Mouse (Mus musculus) stomach, postnatal 0 days (tissue): ENCODE results near the gene Pfkfb4. TPM values are rescaled to one million over a fixed set of nuclear protein-coding genes. Genes with fewer than 3 reads are reported as not detected.

Source experiments
- ATAC-seq: fragments of 200-750 bp; cut with Nextera tagmentation; 2 replicates; pipeline ENCODE4 v1.8.0; 2017; ENCODE audit not compliant: low FRiP score, low TSS enrichment
- DNase-seq: peaks from one replicate; pipeline ENCODE4 v3.0.0-alpha.2; 2016; ENCODE audit warnings: low spot score
- H3K27ac ChIP-seq: fragments of 300-500 bp; sonication (generic); replicated peaks from 2 replicates; pipeline ENCODE4 v1.5.1; 2014; ENCODE audit warnings: mild to moderate bottlenecking, control low read depth
- H3K27me3 ChIP-seq: fragments of 300-500 bp; sonication (generic); 2 replicates; pipeline ENCODE4 v1.6.1; 2014; ENCODE audit warnings: low read length; ENCODE audit not compliant: control insufficient read depth, insufficient read depth
- H3K36me3 ChIP-seq: fragments of 300-500 bp; sonication (generic); 2 replicates; pipeline ENCODE4 v1.6.1; 2014; ENCODE audit warnings: low read length, mixed read lengths; ENCODE audit not compliant: control insufficient read depth, insufficient read depth
- H3K4me1 ChIP-seq: fragments of 300-500 bp; sonication (generic); replicated peaks from 2 replicates; pipeline ENCODE4 v1.6.1; 2014; ENCODE audit warnings: antibody characterized with exemption; ENCODE audit not compliant: control insufficient read depth, insufficient read depth
- H3K4me2 ChIP-seq: fragments of 300-500 bp; sonication (generic); replicated peaks from 2 replicates; pipeline ENCODE4 v1.6.1; 2014; ENCODE audit warnings: low read depth, mild to moderate bottlenecking, control low read depth, moderate library complexity
- H3K4me3 ChIP-seq: fragments of 300-500 bp; sonication (generic); 2 replicates; pipeline ENCODE4 v1.5.1; 2014; ENCODE audit warnings: low read depth, low read length, control low read depth
- H3K9ac ChIP-seq: fragments of 300-500 bp; sonication (generic); 2 replicates; pipeline ENCODE4 v1.6.1; 2014; ENCODE audit warnings: mild to moderate bottlenecking, low read length, control low read depth, mixed read lengths
- H3K9me3 ChIP-seq: fragments of 300-500 bp; sonication (generic); 2 replicates; pipeline ENCODE4 v1.6.1; 2016; ENCODE audit warnings: low read length; ENCODE audit not compliant: control insufficient read depth
- CTCF ChIP-seq: IDR thresholded peaks from 2 replicates; pipeline ENCODE4 v1.5.1; 2016; ENCODE audit warnings: antibody characterized with exemption, low read depth, mild to moderate bottlenecking, moderate library complexity
- EP300 ChIP-seq: optimal IDR thresholded peaks from 2 replicates; pipeline ENCODE3; 2016; ENCODE audit warnings: antibody characterized with exemption
- WGBS: fragments of 180-500 bp; shearing (Covaris S2); extraction: QIAGEN DNeasy Blood & Tissue Kit; methylation state at CpG from one replicate; pipeline ENCODE4 v1.1.7; 2014; 5-methylcytosine and 5-hydroxymethylcytosine counted together
- polyA plus RNA-seq: library from polyadenylated mRNA; unstranded; fragments of >200 nt; fragmentation: Nextera tagmentation; extraction: Ambion mirVana; gene quantifications from 2 replicates; pipeline ENCODE4 v1.2.1, GENCODE M21; 2015

Gene Pfkfb4
- polyA plus RNA-seq, 1 experiment from 2014 or later, result 10.3 TPM

DNA sequence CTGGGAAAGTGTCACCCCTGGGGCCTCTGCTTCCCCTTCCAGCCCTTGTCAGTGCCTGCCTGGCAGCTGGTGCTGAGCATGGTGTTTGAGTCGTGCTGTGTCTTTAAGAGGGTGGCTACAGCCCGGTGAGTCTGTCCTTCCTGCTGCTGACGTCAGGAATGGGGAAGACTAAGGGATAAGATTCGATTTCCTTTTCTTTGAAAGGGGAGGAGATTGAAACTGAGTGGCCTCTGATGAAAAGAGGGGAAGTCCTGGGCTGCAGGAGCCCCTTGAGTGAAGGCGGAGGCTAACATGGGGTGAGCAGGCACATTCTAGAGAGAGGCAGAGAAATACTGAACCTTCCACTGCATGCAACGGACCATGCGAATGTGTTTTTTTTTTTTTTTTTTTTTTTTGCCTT is 63.1 kb downstream of the Pfkfb4 start:
- no peaks in the 10 kb centered on the region for H3K27me3 ChIP-seq
- peak overlapping the region; percentile 88 for H3K27ac ChIP-seq
- H3K9me3 ChIP-seq, result no peaks in the 10 kb centered on the region
- H3K4me2 ChIP-seq, result peak overlapping the region; percentile 50
- 0 out of 2 replicates have a peak, but pooled peaks cover 6% of the 10 kb centered on the region for H3K4me1 ChIP-seq
- H3K36me3 ChIP-seq, result peaks cover 20% of the 10 kb centered on the region
- peak overlapping the region; percentile 53 for H3K9ac ChIP-seq
- DNase-seq, result peak; percentile 77
- peak overlapping the region; percentile 17 for H3K4me3 ChIP-seq
- TF ChIP-seq CTCF, result no peak
- no peak for TF ChIP-seq EP300
- ATAC-seq, result peak; percentile 77
- 4% methylated on average over 7 of the region's 7 CpGs for WGBS

- Histone ChIP-seq H3K27me3 (no peaks in the 10 kb centered on the region), H3K36me3 (peaks cover 17% of the 10 kb centered on the region), H3K9ac (peak overlapping the region; percentile 54), H3K4me3 (peak overlapping the region; percentile 17), H3K9me3 (no peaks in the 10 kb centered on the region), H3K27ac (peak overlapping the region; percentile 88), H3K4me1 (0 out of 2 replicates have a peak, but pooled peaks cover 6% of the 10 kb centered on the region), H3K4me2 (peak overlapping the region; percentile 50)
- 91% methylated on average over 12 of the region's 12 CpGs for WGBS
- DNase-seq (no peak), ATAC-seq (no peak)
- no peak for TF ChIP-seq EP300
- no peak for TF ChIP-seq CTCF
These were observed 63.9 kb downstream of the Pfkfb4 start for GRCm38 (mm10) chr9:109055271-109056030.

GRCm38 (mm10) chr9:109056081-109056690 is 64.6 kb downstream of the Pfkfb4 start:
- H3K9ac ChIP-seq, result no peak overlapping the region
- H3K4me1 ChIP-seq, result 0 out of 2 replicates have a peak, but pooled peaks cover 6% of the 10 kb centered on the region
- H3K9me3 ChIP-seq, result no peaks in the 10 kb centered on the region
- TF ChIP-seq EP300 (no peak), CTCF (no peak)
- DNase-seq (no peak), ATAC-seq (no peak)
- H3K27ac ChIP-seq, result no peak overlapping the region
- 89% methylated on average over 17 of the region's 17 CpGs for WGBS
- no peak overlapping the region for H3K4me3 ChIP-seq
- H3K4me2 ChIP-seq, result no peak overlapping the region
- no peaks in the 10 kb centered on the region for H3K27me3 ChIP-seq
- peaks cover 17% of the 10 kb centered on the region for H3K36me3 ChIP-seq

DNA sequence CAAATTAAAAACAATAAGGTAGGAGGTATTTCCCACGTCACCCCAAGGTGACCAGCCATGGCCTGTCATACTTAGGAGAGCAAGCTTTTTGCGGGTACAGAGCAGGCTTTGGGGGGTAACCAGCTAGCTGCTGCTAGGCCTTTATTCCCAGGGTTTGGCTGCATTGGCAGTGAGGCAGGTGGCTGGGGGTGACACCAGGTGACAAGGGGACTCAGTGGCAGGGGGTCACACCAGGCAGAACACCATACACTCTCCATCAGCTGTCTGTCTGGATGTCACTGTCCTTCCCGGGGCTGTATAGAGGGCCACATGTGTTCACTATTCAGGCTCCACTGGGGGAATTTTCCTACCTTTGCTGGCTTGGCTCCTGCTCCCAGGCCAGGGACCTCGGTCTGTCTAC is 65.3 kb downstream of the Pfkfb4 start:
- WGBS, result 82% methylated on average over 4 of the region's 4 CpGs
- Histone ChIP-seq H3K4me3 (no peak overlapping the region), H3K36me3 (peaks cover 17% of the 10 kb centered on the region), H3K9me3 (no peaks in the 10 kb centered on the region), H3K4me2 (no peak overlapping the region), H3K9ac (no peak overlapping the region), H3K4me1 (0 out of 2 replicates have a peak, but pooled peaks cover 6% of the 10 kb centered on the region), H3K27ac (no peak overlapping the region), H3K27me3 (no peaks in the 10 kb centered on the region)
- ATAC-seq, result no peak
- TF ChIP-seq CTCF, result no peak
- no peak for TF ChIP-seq EP300
- no peak for DNase-seq

DNA sequence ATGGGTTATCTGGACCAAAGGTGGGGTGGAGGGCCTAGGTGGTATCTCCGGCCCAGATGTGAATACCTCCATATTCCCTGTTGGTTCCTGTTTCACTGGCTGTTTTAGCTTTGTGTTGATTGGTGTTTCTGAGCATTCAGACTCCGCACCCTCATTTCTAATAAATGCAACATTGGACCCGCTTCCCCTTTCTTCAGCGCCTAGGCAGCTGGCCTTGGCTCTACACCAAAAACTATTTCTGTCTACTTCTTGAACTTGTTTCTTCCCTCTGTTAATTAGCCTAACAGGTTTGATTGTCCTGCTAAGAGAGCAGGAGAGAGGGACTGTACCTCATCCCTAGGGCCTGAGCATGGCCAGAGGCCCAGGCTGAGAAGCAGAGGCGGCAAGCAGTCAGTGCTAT is 66.0 kb downstream of the Pfkfb4 start:
- H3K9ac ChIP-seq, result no peak overlapping the region
- DNase-seq (no peak), ATAC-seq (no peak)
- no peaks in the 10 kb centered on the region for H3K9me3 ChIP-seq
- H3K4me1 ChIP-seq, result 0 out of 2 replicates have a peak, but pooled peaks cover 6% of the 10 kb centered on the region
- TF ChIP-seq CTCF, result no peak
- no peak for TF ChIP-seq EP300
- peaks cover 17% of the 10 kb centered on the region for H3K36me3 ChIP-seq
- 88% methylated on average over 5 of the region's 5 CpGs for WGBS
- H3K27me3 ChIP-seq, result no peaks in the 10 kb centered on the region
- H3K27ac ChIP-seq, result no peak overlapping the region
- H3K4me2 ChIP-seq, result no peak overlapping the region
- no peak overlapping the region for H3K4me3 ChIP-seq
